Mouse (Mus musculus) testis, postnatal 10 days (tissue): ENCODE data around the gene Chad.

Source experiments
- DNase-seq: peaks from one replicate; pipeline ENCODE4 v3.0.0; 2021; ENCODE audit warnings: low spot score

Chad gene

DNA sequence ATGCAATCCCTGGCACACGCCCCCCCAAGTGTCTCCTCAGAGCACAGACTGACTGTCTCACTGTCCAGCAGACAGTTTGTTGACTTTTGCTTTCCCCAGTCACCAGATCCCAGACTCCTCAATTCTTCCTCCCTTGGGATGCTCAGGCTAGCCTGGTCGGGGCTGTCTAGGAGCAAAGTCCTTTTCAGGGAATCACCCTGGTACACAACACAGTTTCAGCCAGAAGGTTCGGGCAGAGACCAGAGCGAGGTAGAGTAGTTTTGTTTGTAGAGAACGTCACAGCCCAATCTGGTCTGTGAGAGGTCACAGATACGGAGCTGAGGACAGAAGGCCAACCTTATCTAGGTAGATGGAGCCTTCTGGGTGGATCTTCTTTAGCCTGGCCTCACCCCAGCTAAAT, 1.7 kb downstream of the Chad start:
- DNase-seq: no peak

DNA sequence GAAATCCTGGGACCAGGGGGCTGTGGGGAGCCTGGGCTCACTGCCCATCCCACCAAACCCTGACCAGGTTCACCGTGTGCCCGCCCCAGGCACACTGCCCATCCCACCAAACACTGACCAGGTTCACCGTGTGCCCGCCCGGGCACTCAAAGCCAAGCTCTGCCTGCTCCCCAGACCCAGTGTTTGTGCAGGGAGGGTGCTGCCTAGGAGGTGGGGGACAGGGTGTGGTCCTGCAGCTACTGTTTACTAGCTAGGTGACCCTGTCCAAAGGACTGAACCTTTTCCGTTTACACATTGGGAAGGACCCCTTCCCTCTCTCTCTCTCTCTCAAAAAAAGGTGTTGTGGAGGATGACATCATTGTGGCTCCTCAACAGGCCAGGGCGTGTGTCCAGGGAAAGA, 2.5 kb downstream of the Chad start:
- DNase-seq: no peak

DNA sequence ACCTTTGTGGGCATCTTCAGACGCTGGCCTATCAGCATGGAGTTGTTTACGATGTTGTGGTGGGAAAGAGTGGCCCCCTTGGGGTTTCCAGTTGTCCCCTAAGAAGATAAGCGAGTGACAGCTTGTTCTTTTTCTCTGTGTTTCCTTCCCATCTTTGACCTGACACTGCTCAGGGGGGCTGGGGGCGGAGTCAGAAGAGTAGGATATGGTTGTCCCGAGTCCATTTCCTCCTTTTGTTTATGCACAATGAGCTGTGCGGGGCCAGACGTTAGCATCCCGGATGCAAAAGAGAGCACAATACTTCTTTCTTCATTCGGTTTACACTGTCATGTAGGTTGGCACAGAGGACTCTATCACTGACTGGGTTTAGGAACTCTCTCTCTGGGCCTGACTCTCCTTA, 5.8 kb downstream of the Chad start:
- DNase-seq: no peak

DNA sequence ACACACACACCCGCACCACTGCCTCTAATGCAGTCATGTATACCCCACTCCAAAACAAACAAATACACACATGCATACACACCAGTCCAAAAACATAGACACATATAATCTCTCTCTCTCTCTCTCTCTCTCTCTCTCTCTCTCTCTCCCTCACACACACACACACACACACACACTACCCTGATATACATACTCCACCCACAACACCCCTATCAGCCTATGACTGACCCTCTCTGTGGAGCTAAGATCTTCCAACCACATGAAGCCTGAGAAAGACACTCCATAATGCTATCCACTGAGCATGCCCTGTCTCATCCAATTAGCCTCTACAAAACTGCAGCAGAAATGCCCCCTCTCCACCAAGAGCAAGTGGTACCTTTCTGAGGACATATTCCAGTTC, 7.0 kb downstream of the Chad start:
- no peak for DNase-seq

DNA sequence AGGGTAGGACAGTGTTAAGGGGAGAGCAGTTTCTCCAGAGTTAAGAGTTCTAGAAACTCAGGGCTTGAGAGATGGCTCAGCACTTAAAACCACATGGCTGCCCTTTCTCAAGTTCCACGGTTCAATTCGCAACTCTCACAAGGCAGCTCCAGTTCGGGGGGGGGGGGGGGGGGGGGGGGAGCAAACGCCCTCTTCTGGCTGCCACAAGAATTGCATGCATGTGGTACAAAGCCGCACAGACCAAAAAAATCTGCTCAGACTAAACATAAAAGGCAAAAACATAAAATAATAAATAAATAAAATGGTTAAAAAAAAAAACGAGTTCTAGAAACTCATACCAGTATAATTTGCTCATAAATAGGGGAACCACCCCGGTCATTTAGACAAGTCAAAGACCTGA, 9.7 kb downstream of the Chad start:
- no peak for DNase-seq

DNA sequence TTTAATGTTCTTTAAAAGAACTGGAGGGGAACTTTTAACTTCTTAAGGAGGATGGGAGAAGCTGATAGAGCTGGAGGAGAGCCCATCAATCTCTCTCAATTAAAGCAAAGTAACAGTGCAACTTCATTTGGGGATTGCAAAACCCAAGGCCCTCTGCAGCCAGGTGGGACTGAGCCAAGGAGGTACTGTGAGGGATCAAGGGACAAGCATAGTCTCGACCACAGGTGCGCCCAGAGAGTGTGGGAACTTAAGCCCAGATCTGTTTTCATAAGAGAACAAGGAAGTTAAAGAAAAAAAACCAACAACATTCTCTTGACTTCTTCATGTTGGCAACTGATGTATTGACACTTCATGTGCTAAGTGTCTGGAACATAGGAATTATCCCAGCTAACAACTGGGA, 10.2 kb downstream of the Chad start:
- no peak for DNase-seq

DNA sequence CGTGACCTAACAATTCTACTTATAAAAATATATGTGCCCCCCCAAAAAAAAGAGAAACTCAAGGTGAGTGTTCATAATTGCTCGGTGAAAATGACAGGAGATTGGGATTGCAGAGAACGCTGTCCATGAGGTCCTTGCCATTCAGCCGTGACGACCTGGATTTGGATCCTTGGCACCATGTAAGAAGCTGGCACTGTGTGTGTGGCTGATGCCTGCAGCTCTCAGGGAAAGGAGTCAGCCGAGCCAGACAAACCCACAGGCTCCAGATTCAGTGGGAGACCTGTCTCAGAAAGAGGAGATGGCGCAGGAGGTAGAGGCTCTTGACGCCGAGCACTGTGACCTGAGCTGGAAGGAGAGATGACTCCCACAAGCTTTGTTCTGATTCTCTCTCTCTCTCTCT, 11.5 kb downstream of the Chad start:
- DNase-seq: no peak

DNA sequence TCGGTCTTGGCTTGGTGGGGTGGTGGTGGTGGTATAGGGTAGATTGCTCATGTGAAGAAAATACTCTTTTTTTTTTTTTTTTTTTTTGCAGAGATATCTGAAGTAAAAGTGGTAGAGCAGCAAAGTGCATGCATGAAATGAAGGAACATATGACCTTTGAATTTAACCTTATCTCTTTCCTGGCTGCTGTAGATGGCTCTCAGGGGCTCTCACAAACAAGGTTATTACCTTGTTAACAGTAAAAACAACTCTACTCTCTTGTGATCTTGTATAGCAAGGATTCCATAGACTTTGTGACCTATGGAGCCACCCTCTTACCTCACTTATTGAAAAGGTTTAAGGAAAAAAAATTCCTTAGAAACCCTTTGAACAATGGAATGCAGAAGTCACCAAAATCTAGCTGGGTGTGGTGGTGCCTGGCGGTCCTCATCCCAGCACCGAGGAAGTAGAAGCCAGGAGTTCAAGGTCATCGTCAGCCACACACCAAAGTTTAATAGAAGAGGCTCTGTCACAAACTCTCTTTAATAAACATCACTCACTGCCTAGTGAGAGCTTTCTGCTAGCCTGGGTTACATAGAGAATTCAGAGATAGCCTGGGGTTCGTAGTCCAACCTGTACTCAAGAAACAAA, 15.4 kb downstream of the Chad start:
- no peak for DNase-seq

DNA sequence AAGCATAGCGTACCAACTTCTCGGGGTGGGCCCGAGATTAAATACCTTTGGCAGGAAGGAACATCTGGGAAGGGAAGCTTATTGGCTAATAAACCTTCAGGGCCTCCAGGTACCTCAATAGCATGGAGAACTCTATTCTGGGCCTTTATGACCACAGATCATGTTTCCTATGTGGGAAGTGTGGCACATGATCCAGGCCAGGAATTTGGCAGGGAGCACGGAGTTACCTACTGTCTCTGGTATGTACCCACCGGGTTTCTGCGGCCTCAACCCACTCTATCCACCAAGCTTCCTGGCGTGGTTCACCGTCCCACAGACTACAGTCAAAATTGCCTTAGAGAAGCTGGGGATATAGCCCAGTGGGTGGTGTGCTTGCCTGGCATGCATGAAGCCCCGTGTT, 20.2 kb downstream of the Chad start:
- no peak for DNase-seq

DNA sequence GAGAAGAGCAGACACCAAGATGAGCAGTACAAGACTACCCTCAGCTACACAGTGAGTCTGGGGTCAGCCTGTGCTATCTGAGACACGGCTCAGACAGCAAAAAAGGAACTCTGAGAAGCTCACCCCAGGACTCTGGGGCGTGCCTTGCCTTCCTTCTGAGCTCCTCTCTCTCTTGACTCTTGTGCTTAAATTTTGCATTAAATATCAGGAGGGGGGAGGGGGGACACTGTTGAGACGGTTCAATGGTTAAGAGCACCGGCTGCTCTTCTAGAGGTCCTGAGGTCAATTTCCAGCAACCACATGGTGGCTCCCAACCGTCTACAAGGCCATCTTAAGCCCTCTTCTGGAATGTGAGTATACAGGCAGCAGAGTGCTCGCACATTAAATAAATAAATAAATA, 22.7 kb downstream of the Chad start:
- DNase-seq: no peak

DNA sequence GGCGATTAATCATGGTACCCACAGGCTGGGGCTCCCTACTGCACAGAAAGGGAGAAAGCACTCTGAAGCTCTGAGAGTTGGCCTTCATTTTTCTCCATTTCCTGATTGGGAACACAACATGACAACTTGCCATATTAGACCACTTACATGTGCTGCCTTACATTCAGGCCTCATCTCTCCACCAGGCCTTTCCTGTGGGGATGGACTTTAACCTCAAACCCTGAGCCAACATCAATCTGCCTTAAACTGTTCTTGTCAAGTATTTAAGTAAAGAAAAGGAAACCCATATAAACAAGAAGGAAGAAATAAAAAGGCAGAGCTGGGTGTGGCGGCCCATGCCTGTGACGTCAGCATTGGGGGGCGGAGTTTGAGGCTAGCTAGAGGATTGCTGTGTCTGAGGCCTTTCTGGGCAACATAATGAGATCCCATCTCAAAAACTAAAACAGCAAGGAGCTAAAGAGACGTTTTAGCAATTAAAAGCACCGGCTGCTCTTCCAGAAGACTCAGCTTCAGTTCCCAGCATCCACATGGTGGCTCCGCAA, 31.5 kb downstream of the Chad start:
- DNase-seq: peak; percentile 65

DNA sequence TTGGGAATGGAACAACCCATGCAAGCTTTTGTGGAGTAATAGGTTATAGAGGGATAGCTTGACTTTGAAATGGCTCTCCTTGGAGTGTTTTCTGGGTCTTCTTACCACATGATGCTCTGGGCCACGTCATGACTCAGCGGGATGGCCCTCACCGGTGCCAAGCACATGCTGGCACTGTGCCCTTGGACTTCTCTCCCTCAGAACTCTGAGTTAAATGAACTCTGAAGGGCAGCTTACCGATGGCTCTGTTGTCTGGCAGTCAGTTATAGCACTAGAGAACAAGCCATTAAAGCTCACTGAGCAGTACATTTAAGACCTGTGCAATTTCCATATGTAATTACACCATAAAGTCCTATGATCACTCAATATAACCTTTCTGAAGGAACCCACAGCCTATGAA, 32.5 kb downstream of the Chad start:
- peak; percentile 60 for DNase-seq

DNA sequence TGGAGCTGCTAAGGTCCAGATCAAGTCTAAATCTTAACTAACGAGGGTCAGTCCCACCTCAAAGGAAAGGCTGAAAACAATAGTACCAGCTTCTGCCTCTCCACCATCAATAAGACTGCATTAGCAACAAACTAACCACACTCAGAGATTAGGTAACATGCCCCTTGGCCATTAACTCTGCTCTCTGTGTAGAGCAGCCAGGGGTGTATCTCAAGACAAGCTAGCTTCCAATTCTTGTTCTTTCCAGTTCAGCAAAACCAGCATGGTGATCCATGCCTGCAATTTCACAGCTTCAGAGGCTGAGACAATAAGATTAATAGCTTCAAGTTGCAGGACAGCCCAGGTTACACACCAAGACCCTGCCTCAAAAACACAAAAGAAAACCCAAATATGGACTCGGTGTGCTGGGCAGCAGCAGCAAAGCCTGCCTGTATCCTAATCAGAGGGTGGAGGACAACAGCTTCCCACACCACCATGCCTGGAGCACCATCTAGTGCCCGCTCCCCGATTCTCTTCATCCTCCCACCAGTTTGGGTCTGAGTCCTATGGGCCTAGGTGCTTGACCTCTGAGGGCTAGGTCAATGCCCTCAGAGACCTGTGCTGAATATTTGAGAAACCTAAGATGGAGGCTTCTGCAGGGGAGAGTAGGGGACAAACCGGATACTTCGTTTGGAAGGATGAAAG, 33.7 kb downstream of the Chad start:
- DNase-seq: peak; percentile 49

DNA sequence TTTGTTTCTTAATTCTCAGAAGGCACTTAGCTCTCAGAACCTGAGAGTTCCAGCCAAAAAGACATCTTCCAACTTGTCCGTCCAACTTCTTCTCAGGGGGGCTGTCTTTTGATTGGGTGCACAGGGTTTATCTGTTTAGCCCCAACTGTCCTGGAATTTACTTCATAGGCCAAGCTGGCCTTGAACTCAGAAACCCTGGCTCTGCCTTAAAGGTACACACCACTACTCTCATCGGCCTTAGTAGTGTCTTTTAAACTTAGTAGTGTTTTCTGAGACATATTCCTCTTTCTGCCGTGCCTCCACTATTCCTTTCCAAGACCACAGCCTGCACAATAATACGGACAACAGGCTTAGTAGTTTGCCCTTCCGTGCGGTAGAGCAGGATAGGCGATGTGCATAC, 35.6 kb downstream of the Chad start:
- DNase-seq: no peak

DNA sequence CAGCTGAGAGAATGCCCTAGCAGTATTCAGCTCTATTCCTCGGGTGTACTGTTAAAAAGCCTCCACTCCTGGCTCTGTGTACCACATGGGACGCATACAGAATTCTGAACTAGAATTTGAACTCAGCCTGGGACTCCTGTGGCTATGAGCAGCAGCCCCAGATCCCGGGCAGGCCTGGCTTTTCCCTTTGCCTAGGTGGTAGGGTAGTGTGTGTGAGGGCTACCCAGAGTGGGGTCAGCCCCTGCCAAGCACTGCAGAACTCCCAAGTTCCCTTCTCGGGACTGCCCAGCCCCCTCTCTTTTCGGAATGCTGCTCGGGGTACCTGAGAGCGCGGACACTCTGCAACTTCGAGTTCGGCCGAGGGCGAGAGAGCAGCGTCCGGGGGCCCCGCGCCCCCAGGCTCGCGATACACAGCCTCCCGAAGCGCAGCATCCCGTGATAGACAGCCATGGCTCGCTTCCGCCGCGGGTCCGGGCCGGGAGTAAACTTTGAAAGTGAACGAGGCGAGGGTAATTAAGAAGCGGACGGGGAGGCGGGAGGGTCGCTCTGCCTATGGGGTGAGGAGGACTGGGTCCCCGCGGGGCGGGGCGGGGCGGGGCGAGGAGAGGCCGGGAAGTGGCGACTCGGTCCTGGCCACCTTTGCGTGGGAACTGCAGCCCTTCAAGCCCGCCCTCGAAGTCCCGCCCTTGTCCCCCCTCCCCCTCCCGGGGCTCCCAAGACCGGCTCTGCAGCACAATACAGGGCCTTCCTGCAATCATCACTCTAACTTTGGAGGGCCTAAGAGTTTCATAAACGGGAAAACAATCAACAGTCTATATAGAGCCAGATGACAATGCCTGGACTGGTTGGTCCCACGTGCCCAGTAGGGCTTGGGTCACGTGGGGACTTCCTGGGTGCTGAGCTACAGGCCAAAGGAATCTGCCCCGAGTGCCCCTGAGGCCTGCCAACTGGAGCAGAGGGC, 36.8 kb downstream of the Chad start, which contains the start of gene Acsf2:
Acsf2 (minus strand) TSS at position 551 of the 961 bp plus-strand sequence.
- DNase-seq: peak; percentile 91

DNA sequence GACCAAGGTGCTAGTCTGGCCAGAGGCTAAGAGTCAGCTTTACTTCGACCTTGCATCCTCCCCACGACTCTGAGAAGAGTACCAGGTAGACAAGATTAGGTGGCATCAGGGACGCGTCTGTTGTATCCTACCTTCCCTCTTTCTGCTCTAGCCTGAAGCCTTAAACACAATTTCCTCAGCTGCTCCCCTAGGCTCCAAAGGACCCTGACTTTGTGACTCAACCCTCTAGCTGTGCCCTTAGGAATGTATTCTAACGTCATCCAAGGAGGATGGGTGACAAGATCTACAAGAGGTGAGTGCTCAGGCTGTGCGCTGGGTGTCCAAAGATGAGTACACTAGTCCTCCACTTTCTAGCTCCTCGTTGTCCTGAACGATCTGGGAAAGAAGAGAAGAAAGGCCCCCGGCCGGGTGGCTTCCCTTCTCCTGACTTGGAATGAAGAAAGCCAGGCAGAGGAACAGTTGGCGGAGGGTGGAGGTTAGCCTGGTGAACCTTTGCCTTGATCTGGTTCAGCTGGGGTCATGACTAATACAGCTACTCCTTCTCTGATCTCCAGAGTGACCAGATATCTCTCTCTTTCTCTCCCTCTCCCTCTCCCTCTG, 37.6 kb downstream of the Chad start:
- no peak for DNase-seq

DNA sequence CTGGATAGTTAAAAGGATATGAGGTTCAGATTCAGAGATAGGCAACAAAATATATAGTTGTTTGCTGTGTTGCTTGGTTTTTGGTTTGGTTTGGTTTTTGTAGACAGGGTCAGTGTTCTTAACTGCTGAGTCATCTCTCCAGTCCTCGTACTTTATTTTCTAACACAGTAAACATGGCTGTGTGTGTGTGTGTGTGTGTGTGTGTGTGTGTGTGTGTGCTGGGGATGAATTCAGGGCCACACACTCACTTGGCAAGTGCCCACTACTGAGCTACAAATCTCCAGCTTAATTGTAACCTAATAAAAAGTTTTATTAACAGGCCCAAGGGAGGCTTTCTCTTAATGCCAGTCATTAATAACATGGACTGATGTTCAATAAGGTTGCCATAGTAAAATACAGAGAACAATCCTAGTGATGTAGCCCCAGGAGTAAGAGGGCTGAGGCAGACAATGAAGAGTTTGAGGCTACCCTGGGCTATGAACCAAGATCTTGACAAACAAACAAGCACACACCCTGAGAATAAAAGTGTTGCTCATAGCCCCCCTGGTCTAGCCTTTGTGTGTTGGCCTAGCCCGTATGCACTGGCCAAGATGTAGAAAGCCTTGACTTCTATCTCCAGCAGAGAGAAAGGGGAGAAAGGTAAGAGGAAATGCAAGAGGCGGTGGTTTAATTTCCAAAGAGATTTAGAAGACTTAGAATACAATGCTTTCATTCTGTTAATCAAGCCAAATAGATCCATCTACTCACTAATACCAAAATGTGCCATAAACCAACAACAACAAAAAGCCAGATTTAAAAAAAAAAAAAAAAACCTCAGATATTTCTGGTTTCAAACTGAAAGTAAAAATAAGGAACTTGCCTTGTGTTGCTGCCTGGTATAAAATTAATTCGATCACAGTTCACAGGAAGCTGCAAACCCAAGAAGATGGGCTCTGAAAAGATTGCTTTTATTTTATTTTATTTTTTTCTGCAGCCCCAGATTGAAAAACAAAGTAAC, 46.2 kb downstream of the Chad start:
- DNase-seq: no peak

DNA sequence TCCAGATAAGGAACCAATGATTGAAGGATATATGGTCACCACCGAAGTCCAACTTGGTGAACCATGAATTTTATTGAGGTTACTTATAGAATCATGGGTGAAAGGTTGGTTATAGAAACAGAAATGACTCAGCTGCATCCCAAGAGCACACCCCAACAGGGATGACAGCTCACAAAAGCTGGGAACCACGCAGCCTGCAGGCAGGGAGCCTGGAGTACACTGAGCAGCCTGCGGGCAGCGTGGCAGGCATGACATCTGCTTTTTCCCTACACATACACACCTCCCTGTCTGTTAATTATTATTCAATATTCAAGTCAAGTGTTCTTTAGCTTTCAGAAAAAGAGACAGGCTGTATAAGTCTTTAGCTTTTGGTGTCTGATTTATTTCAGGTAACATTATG, 49.8 kb downstream of the Chad start:
- no peak for DNase-seq

DNA sequence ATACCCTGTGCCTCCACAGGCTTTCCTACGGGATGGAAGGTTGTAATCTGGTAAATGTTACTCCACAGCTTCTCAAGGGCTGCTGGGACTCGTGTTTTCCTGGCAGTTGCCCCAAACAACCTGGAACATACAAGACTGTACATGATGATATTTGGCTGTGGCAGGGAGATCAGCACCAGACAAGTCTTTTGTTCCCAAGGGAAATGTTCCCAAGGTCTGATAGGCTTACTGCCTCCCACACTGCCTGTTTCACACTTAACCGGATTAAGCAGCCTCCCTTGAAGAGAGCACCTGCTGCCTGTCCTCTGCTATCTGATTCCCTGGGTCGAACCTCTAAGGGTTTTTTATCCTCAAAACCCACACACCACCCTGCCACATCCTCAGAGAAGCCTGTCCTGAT, 50.6 kb downstream of the Chad start:
- DNase-seq: no peak

DNA sequence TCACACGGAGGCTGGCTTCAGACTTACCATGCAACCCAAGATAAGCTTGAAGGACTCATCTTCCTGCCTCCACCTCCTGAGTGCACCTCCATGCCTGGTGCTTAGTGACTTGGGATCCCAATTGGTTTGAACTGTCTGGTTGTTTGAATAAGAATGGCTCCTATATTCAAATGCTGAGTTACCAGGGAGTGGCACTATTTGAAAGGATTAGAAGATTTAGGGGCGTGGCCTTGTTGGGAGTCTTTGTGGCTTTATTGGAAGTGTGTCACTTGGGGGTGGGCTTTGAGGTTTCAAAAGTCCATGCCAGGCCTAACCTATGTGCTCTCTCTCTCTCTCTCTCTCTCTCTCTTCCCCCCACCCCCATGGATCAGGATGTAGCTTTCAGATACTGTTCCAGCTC, 52.8 kb downstream of the Chad start:
- no peak for DNase-seq
